Mouse (Mus musculus): ENCODE measurements around the gene Prokr1. TPM values are rescaled to one million over a fixed set of nuclear protein-coding genes. Genes with fewer than 3 reads are reported as not detected.
A peak's percentile ranks its signal among the peaks of the same experiment; 100 is the strongest.
"Not testable (repeated sequence)": the region's sequence is repeated elsewhere in the genome, so short reads cannot be mapped to it uniquely, and the experiment has no call there.

Prokr1 gene
- total RNA-seq, 2 experiments from 2014 or later, result 0.13 to 0.64 TPM

- DNase-seq (ENCODE audit: low spot score in 2 of 2), result no peak
Observed at GRCm38 (mm10) chr6:87576648-87577330, 13.8 kb downstream of the Prokr1 start.

GRCm38 (mm10) chr6:87571863-87572262, 18.7 kb downstream of the Prokr1 start:
- not testable (repeated sequence) for DNase-seq (ENCODE audit: low spot score in 2 of 2)

DNA sequence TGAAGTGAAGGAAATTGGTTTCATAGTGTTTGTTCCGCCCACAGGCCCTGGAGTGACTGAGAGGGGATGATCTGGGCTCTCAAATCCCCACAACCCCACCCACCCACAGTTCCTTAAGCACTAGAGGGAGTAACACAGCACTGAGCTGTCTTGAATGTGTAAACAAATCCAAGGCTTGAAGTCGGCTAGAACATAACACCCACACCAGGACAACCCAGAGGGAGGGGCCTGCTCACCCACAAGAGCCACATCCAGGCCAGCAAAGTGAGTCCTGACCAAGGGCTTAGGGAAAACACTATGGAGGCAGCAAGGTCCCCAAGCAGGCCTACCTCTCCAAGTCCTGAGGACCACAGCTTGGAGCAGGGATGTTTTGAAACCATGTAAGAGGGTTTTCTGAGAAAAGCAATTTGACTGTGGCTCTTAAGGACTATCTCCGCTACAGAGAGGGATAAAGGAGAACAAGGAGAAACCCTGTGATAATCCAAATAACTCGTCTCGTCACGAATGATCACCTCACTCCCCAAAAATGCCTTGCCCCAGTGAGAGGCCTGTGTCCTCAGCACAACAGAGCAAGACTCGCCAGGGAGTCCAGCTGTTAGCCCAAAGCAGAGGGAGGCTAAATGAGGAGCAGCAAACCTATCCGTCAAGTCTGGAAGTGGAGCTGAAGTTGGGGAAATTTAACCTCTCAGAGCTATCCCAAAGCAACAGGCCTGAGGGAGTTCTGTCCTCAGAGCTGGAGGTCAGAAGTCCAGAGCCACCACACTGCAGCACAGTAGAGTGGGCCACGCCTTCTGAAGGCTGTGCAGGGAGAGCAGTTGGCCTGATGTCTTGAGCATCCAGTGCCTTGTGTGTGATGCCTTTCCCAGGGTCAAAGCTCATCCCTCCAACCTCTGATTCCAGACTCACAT, 22.6 kb downstream of the Prokr1 start:
- DNase-seq (ENCODE audit: low spot score in 2 of 2), result no peak

- DNase-seq (ENCODE audit: low spot score in 2 of 2), result no peak
Observed at GRCm38 (mm10) chr6:87565166-87565565, 25.4 kb downstream of the Prokr1 start.

GRCm38 (mm10) chr6:87564356-87564755, 26.2 kb downstream of the Prokr1 start:
- no peak for DNase-seq (ENCODE audit: low spot score in 2 of 2)

DNA sequence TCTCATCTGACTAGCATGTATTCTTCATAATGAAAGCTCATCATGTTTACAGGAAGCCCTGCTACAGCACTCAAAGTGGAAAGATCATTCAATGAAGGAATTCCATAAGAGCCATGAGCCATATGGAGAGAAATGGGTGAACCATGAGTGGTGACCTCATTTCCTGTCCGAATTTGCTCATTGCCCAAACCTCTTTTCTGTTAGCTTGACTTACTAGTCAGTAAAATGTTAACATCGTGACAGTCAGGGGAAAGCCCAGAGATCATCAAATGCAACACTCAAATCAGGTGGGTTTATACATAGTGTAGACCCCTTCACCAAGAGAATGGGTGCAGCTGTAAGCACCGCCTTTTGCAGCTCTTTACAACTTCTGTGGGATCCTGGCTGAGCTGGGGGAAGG, 36.8 kb downstream of the Prokr1 start:
- DNase-seq (ENCODE audit: low spot score in 2 of 2), result no peak

DNA sequence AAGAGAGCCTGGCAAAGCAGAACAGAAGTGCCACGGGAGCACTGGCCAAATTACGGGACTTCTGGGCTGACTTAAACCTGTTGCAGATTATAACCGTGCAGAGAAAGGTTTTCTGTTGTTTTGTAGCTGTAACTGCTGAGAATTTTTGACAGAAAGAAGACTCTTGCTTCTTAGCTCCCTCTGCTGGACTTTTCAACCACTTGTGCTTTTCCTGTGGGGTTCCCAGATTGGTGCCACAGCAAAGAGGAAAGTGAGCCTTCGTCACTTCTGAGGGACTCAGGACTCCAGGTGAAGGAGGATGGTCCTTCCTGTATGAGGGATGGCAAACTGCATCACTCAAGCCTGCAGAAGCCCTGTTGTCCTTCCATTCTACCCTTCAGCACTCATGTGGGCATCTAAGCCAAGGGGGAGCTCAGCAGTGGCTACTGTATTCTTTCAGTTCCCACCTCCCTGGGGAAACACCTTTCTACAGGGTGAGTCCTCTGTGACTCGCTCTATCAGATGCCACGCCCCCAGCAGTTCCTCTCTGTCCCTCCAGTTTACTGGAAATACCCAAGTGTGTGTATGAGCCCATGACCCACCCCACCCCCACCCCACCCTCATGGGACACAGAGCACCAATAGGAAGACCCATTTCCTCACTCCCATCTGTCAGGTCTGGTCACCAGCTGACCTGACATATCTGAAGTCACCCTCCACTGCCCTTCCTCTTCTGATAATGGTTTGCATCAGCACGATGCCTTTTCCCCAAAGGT, 38.3 kb downstream of the Prokr1 start:
- no peak for DNase-seq (ENCODE audit: low spot score in 2 of 2)

GRCm38 (mm10) chr6:87547836-87548235, 42.7 kb downstream of the Prokr1 start:
- DNase-seq (ENCODE audit: low spot score in 2 of 2), result no peak

DNA sequence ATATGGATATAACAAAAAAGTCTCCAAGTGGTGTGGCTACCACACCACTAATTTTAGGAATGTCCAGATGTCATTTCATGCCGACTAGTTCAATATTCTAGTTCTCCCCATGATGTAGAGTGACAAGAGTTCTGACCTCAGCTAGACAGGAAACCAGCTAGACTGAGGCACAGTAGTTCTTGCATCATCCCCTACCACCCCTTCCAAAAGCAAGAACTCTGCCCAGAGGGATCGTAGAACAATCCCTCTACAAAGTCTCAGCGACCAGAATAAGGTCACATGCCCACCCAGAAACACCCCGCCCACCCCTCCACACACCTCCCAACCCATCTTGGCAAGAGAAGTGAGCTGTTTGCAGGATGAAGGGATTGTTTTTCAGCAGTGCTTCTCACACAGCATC, 43.1 kb downstream of the Prokr1 start:
- no peak for DNase-seq (ENCODE audit: low spot score in 2 of 2)

GRCm38 (mm10) chr6:87545331-87546217, 45.0 kb downstream of the Prokr1 start:
- no peak for DNase-seq (ENCODE audit: low spot score in 2 of 2)

GRCm38 (mm10) chr6:87542027-87542426, 48.5 kb downstream of the Prokr1 start:
- peak in 1 of 2 experiments; percentile 29 for DNase-seq (ENCODE audit: low spot score in 2 of 2)

GRCm38 (mm10) chr6:87541171-87541571, 49.4 kb downstream of the Prokr1 start:
- no peak for DNase-seq (ENCODE audit: low spot score in 2 of 2)

DNA sequence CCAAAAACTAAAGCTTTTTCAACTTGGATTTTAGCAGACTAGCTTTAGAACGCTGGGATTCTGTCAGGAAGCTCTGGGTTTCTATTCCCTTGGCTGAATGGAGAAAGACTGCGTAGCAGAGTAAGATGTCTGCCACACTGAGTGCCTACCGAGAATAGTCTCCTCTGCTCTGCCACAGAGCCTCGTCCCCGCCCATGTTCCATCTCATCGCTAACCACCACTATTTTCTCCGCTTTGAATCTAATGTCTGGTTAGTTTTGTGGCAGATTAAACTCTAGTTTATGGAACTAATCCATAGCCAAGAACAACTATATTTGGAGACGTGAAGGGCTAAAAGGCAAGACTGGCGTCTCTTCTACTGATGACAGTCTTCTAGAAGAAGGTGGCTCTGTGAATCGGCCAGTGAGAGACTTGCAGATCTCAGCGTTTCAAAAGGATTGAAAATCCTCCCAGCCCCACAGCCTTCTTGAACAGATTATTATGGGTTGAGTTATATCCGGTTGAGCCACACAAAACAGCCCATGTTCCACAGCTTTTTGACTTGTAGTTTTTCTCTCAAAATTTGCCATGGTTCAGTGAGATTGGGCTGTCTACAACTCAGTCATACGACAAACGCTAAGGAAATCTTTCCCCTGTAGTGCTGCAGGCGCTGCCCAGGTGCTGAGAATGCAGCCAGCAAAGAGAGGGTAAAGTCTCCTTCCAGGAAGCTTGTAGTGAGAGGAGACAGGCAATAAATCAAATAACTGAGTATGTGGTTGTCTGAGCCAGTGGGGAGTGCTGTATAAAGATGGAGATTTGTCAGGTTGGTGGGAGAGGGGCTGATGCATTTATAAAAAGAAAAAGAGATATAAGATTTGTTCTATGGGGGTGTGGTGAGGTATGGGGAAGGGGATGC, 51.9 kb downstream of the Prokr1 start:
- DNase-seq (ENCODE audit: low spot score in 2 of 2), result no peak

GRCm38 (mm10) chr6:87537678-87538077, 52.9 kb downstream of the Prokr1 start:
- DNase-seq (ENCODE audit: low spot score in 2 of 2), result no peak

- no peak for DNase-seq (ENCODE audit: low spot score in 2 of 2)
Observed at GRCm38 (mm10) chr6:87536270-87536669, 54.3 kb downstream of the Prokr1 start.

DNA sequence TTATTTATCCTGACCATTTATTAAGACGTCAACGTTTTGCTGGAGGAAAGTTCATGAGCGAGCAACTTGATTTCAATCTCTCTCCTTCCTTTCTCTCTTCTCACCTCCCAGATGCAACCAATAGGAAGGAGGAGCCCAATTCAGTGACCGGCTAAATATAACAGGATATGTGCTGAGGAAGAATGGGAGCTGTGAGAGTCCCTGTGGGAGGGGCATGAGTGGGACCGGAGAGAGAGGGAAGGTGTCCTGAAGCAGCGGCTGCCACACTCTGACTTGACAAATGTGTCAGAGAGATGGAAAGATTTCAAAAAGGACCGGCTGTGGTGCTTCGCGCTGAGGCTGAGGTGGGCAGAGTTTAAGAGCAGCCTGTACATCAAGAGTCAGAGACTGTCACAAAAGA, 54.9 kb downstream of the Prokr1 start:
- DNase-seq (ENCODE audit: low spot score in 2 of 2), result no peak

DNA sequence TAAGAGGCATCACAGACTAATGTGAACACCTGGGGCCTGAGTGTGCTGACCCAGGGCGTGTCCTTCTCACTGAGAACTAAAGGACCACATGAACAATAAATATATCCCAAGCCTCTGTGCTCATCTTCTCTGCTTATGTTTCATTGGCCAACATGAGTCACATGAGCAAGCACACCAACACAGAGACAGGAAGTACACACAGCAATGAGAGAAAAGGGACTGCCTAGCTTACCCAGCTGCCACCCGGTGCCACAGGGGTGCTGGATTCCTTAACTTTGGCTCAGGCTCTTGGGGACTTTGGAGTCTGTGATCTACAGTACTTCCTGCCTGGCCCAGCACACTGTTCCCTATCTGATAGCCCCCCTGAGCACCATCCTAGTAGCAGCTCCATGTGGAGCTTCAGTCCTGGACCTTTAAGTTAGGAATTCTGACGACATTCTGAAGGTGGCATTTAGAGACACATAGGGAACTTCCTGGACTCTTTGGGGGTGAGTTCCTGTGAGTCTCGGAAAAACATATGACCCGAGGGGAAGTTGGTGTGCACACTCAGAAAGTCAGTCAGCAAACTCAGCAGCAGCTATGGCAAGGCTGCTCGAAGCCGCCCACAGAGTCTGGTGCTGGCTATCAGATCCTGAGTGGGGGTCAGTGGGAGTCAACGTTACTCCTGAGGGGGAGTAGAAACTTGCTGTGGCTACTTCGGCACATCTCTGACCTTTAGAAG, 55.5 kb downstream of the Prokr1 start:
- DNase-seq (ENCODE audit: low spot score in 2 of 2), result no peak

- DNase-seq (ENCODE audit: low spot score in 2 of 2), result no peak
Observed at GRCm38 (mm10) chr6:87532953-87533710, 57.4 kb downstream of the Prokr1 start, which contains the start of gene Arhgap25. Gene Arhgap25 (minus strand): TSS chr6:87533259.

Data from adrenal gland, adult 18-20 months (tissue).